Mouse (Mus musculus) layer of hippocampus, adult 18-20 months (tissue): ENCODE measurements around the gene C330007P06Rik. TPM values are rescaled to one million over a fixed set of nuclear protein-coding genes. Genes with fewer than 3 reads are reported as not detected.
"Not testable (repeated sequence)": the region's sequence is repeated elsewhere in the genome, so short reads cannot be mapped to it uniquely, and the experiment has no call there.

Experiments used
- DNase-seq, 2 experiments: peaks; one replicate each; pipeline ENCODE4 v3.0.0; 2022; ENCODE audit warnings: low spot score in 2 of 2
- long read RNA-seq: library from polyadenylated mRNA; stranded (forward); transcript quantifications from one replicate; pipeline ENCODE4 v2.0.0, GENCODE M21; 2021
- total RNA-seq, 2 experiments: library from RNA; stranded (reverse); gene quantifications; 2 replicates each; pipeline ENCODE4 v1.2.3; 2021

C330007P06Rik gene
- 10 to 100 TPM; 40.8 to 42.6 TPM for total RNA-seq
- long read RNA-seq, transcript C330007P06Rik-202 (7 exons, 3,340 nt) = major isoform, 50 of 61 reads
- long read RNA-seq, partial matches to known transcripts = 3 of 61 reads
- long read RNA-seq, other reads (novel, unspliced or antisense) = 8 of 61 reads

GRCm38 (mm10) chrX:36873765-36874164 is at the start of gene C330007P06Rik, which contains the start of gene Ube2a:
Gene C330007P06Rik (minus strand): TSS chrX:36874111.
Gene Ube2a (plus strand): TSS chrX:36873900.
- no peak for DNase-seq

- DNase-seq = no peak
These were observed 47.4 kb upstream of the C330007P06Rik start for GRCm38 (mm10) chrX:36921346-36921745.

- peak in 1 of 2 experiments; percentile 4 for DNase-seq
These were observed 43.8 kb upstream of the C330007P06Rik start for GRCm38 (mm10) chrX:36917749-36918148.

- DNase-seq = peak in 1 of 2 experiments; percentile 64
These were observed 37.4 kb upstream of the C330007P06Rik start for GRCm38 (mm10) chrX:36911343-36911742.

- DNase-seq = peak in 1 of 2 experiments; percentile 18
These were observed 32.6 kb upstream of the C330007P06Rik start for GRCm38 (mm10) chrX:36906539-36906938.

GRCm38 (mm10) chrX:36903115-36903768 is 29.3 kb upstream of the C330007P06Rik start:
- peak; percentile 89 to 95 for DNase-seq

- peak; percentile 8 to 39 for DNase-seq
These were observed 28.6 kb upstream of the C330007P06Rik start, which contains the start of gene Nkrf for GRCm38 (mm10) chrX:36902321-36903114. Gene Nkrf (minus strand): TSS chrX:36902899.

GRCm38 (mm10) chrX:36901655-36902054 is 27.7 kb upstream of the C330007P06Rik start:
- DNase-seq = no peak

GRCm38 (mm10) chrX:36898931-36899330 is 25.0 kb upstream of the C330007P06Rik start:
- DNase-seq = not testable (repeated sequence)

- no peak for DNase-seq
These were observed 10.8 kb upstream of the C330007P06Rik start for GRCm38 (mm10) chrX:36884719-36885118.

GRCm38 (mm10) chrX:36874704-36875128 is 805 bp upstream of the C330007P06Rik start:
- peak in 1 of 2 experiments; percentile 7 for DNase-seq

- peak; percentile 77 to 87 for DNase-seq
These were observed 326 bp upstream of the C330007P06Rik start for GRCm38 (mm10) chrX:36874178-36874696.

GRCm38 (mm10) chrX:36870372-36870771 is 3.5 kb downstream of the C330007P06Rik start:
- no peak for DNase-seq

- no peak for DNase-seq
These were observed 9.1 kb downstream of the C330007P06Rik start for GRCm38 (mm10) chrX:36864609-36865328.

- DNase-seq = peak; percentile 74 to 89
These were observed 9.9 kb downstream of the C330007P06Rik start for GRCm38 (mm10) chrX:36863766-36864608.

GRCm38 (mm10) chrX:36852631-36853030 is 21.3 kb downstream of the C330007P06Rik start:
- no peak for DNase-seq

GRCm38 (mm10) chrX:36847152-36847551 is 26.8 kb downstream of the C330007P06Rik start:
- DNase-seq = no peak

- DNase-seq = no peak
These were observed 30.4 kb downstream of the C330007P06Rik start for GRCm38 (mm10) chrX:36843346-36843990.

GRCm38 (mm10) chrX:36841698-36842097 is 32.2 kb downstream of the C330007P06Rik start:
- no peak for DNase-seq
